Mouse (Mus musculus) liver, embryonic 14.5 days (tissue): Measurements from ENCODE around the gene Zmiz1.

Source experiments
- CTCF ChIP-seq: IDR thresholded peaks from 2 replicates; pipeline ENCODE4 v1.5.1; 2016; ENCODE audit warnings: antibody characterized with exemption, low read depth, control low read depth
- EP300 ChIP-seq: IDR thresholded peaks from 2 replicates; pipeline ENCODE4 v1.6.1; 2016; ENCODE audit warnings: antibody characterized with exemption, low read depth

- TF ChIP-seq EP300 (no peak), CTCF (no peak)
Measured at GRCm38 (mm10) chr14:25535583-25535943, 76.6 kb downstream of the Zmiz1 start.
